Mouse (Mus musculus): ENCODE results near the gene AC124502.3. TPM values are rescaled to one million over a fixed set of nuclear protein-coding genes. Genes with fewer than 3 reads are reported as not detected.

AC124502.3 gene
- polyA plus RNA-seq, 1 experiment from 2014 or later = 1.1 TPM

GRCm38 (mm10) chr19:5089324-5089723, 50.6 kb downstream of the AC124502.3 start:
- peak overlapping the region; percentile 69; the same call in 1 of the 2 replicates for H3K9ac ChIP-seq (ENCODE audit: low read length)
- DNase-seq (ENCODE audit: low spot score) (no peak), ATAC-seq (replicated peaks; ENCODE audit: low FRiP score, low TSS enrichment, low read depth) (no peak)
- H3K27ac ChIP-seq (ENCODE audit: low read depth) = no peak overlapping the region
- H3K27me3 ChIP-seq (replicated peaks; ENCODE audit: control insufficient read depth, insufficient read depth, low read length) = peaks cover 22% of the 10 kb centered on the region
- H3K4me2 ChIP-seq (ENCODE audit: low read length) = peak overlapping the region; percentile 93
- peak overlapping the region; percentile 87 for H3K4me3 ChIP-seq (ENCODE audit: low read depth, low read length)
- peaks cover 10% of the 10 kb centered on the region for H3K4me1 ChIP-seq (replicated peaks; ENCODE audit: control insufficient read depth, insufficient read depth, low read length)
- H3K36me3 ChIP-seq (ENCODE audit: control insufficient read depth, insufficient read depth, low read length) = peaks cover 34% of the 10 kb centered on the region
- WGBS = 85% methylated on average over 4 of the region's 4 CpGs
- no peaks in the 10 kb centered on the region for H3K9me3 ChIP-seq (ENCODE audit: control insufficient read depth, low read length)

DNA sequence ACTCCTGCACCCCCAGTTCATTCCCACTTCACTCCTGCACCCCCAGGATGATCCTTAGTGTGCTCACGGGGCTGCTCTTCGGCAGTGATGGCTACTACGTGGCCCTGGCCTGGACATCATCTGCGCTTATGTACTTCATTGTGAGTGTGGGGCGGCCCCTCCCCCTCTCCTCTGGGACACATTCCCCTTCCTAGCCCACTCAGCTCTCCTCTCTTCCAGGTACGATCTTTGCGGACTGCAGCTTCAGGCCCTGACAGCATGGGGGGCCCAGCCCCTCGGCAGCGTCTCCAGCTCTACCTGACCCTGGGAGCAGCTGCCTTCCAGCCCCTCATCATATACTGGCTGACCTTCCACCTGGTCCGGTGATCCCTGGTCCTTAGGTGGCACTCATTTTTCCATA, 53.4 kb downstream of the AC124502.3 start:
- DNase-seq (ENCODE audit: low spot score) (no peak), ATAC-seq (replicated peaks; ENCODE audit: low FRiP score, low TSS enrichment, low read depth) (no peak)
- Histone ChIP-seq H3K9me3 (ENCODE audit: control insufficient read depth, low read length) (no peaks in the 10 kb centered on the region), H3K27me3 (replicated peaks; ENCODE audit: control insufficient read depth, insufficient read depth, low read length) (no peaks in the 10 kb centered on the region), H3K4me3 (ENCODE audit: low read depth, low read length) (no peak overlapping the region), H3K9ac (ENCODE audit: low read length) (no peak overlapping the region), H3K4me1 (replicated peaks; ENCODE audit: control insufficient read depth, insufficient read depth, low read length) (peaks cover 16% of the 10 kb centered on the region), H3K36me3 (ENCODE audit: control insufficient read depth, insufficient read depth, low read length) (peaks cover 34% of the 10 kb centered on the region), H3K4me2 (ENCODE audit: low read length) (no peak overlapping the region), H3K27ac (ENCODE audit: low read depth) (no peak overlapping the region)
- WGBS = 86% methylated on average over 10 of the region's 10 CpGs

GRCm38 (mm10) chr19:5093481-5094242, 55.0 kb downstream of the AC124502.3 start:
- 70% methylated on average over 12 of the region's 12 CpGs for WGBS
- H3K9ac ChIP-seq (ENCODE audit: low read length) = no peak overlapping the region

GRCm38 (mm10) chr19:5094243-5094632, 55.5 kb downstream of the AC124502.3 start:
- WGBS = 0% methylated on average over 21 of the region's 21 CpGs
- H3K27me3 ChIP-seq (replicated peaks; ENCODE audit: control insufficient read depth, insufficient read depth, low read length) = no peaks in the 10 kb centered on the region
- DNase-seq (ENCODE audit: low spot score) (peak; percentile 99), ATAC-seq (replicated peaks; ENCODE audit: low FRiP score, low TSS enrichment, low read depth) (peak; percentile 59)
- no peak overlapping the region for H3K4me3 ChIP-seq (ENCODE audit: low read depth, low read length)
- peaks cover 35% of the 10 kb centered on the region for H3K36me3 ChIP-seq (ENCODE audit: control insufficient read depth, insufficient read depth, low read length)
- H3K27ac ChIP-seq (ENCODE audit: low read depth) = no peak overlapping the region
- H3K4me2 ChIP-seq (ENCODE audit: low read length) = no peak overlapping the region
- H3K9me3 ChIP-seq (ENCODE audit: control insufficient read depth, low read length) = no peaks in the 10 kb centered on the region
- H3K4me1 ChIP-seq (replicated peaks; ENCODE audit: control insufficient read depth, insufficient read depth, low read length) = peaks cover 19% of the 10 kb centered on the region
- H3K9ac ChIP-seq (ENCODE audit: low read length) = no peak overlapping the region

More at GRCm38 (mm10) chr19:5093481-5094242, 55.0 kb downstream of the AC124502.3 start:
- ATAC-seq (replicated peaks; ENCODE audit: low FRiP score, low TSS enrichment, low read depth) (no peak; the same call in 1 of the 2 replicates), DNase-seq (ENCODE audit: low spot score) (no peak)
- peaks cover 21% of the 10 kb centered on the region for H3K4me1 ChIP-seq (replicated peaks; ENCODE audit: control insufficient read depth, insufficient read depth, low read length)
- no peaks in the 10 kb centered on the region for H3K9me3 ChIP-seq (ENCODE audit: control insufficient read depth, low read length)
- H3K4me3 ChIP-seq (ENCODE audit: low read depth, low read length) = no peak overlapping the region
- H3K27me3 ChIP-seq (replicated peaks; ENCODE audit: control insufficient read depth, insufficient read depth, low read length) = no peaks in the 10 kb centered on the region
- H3K27ac ChIP-seq (ENCODE audit: low read depth) = no peak overlapping the region
- peaks cover 34% of the 10 kb centered on the region for H3K36me3 ChIP-seq (ENCODE audit: control insufficient read depth, insufficient read depth, low read length)
- no peak overlapping the region for H3K4me2 ChIP-seq (ENCODE audit: low read length)

- 44% methylated on average over 11 of the region's 11 CpGs for WGBS
- Histone ChIP-seq H3K4me2 (ENCODE audit: low read length) (no peak overlapping the region), H3K9ac (ENCODE audit: low read length) (no peak overlapping the region), H3K27ac (ENCODE audit: low read depth) (no peak overlapping the region), H3K36me3 (ENCODE audit: control insufficient read depth, insufficient read depth, low read length) (peaks cover 36% of the 10 kb centered on the region), H3K4me3 (ENCODE audit: low read depth, low read length) (no peak overlapping the region), H3K27me3 (replicated peaks; ENCODE audit: control insufficient read depth, insufficient read depth, low read length) (no peaks in the 10 kb centered on the region), H3K4me1 (replicated peaks; ENCODE audit: control insufficient read depth, insufficient read depth, low read length) (peaks cover 17% of the 10 kb centered on the region), H3K9me3 (ENCODE audit: control insufficient read depth, low read length) (no peaks in the 10 kb centered on the region)
- ATAC-seq (replicated peaks; ENCODE audit: low FRiP score, low TSS enrichment, low read depth) = no peak; the same call in 1 of the 2 replicates
- no peak for DNase-seq (ENCODE audit: low spot score)
These were observed 56.2 kb downstream of the AC124502.3 start for GRCm38 (mm10) chr19:5094746-5095417.

GRCm38 (mm10) chr19:5095887-5096474, 57.3 kb downstream of the AC124502.3 start:
- Histone ChIP-seq H3K4me3 (ENCODE audit: low read depth, low read length) (no peak overlapping the region), H3K4me1 (replicated peaks; ENCODE audit: control insufficient read depth, insufficient read depth, low read length) (peaks cover 17% of the 10 kb centered on the region), H3K9ac (ENCODE audit: low read length) (no peak overlapping the region), H3K27ac (ENCODE audit: low read depth) (no peak overlapping the region), H3K36me3 (ENCODE audit: control insufficient read depth, insufficient read depth, low read length) (peaks cover 41% of the 10 kb centered on the region), H3K4me2 (ENCODE audit: low read length) (no peak overlapping the region), H3K27me3 (replicated peaks; ENCODE audit: control insufficient read depth, insufficient read depth, low read length) (no peaks in the 10 kb centered on the region), H3K9me3 (ENCODE audit: control insufficient read depth, low read length) (no peaks in the 10 kb centered on the region)
- ATAC-seq (replicated peaks; ENCODE audit: low FRiP score, low TSS enrichment, low read depth) (no peak), DNase-seq (ENCODE audit: low spot score) (no peak)
- WGBS = 11% methylated on average over 9 of the region's 9 CpGs

- peaks cover 41% of the 10 kb centered on the region for H3K36me3 ChIP-seq (ENCODE audit: control insufficient read depth, insufficient read depth, low read length)
- peaks cover 17% of the 10 kb centered on the region for H3K4me1 ChIP-seq (replicated peaks; ENCODE audit: control insufficient read depth, insufficient read depth, low read length)
- H3K4me3 ChIP-seq (ENCODE audit: low read depth, low read length) = peak overlapping the region; percentile 53
- no peak for DNase-seq (ENCODE audit: low spot score)
- peak overlapping the region; percentile 100 for H3K4me2 ChIP-seq (ENCODE audit: low read length)
- peak; percentile 24 for ATAC-seq (replicated peaks; ENCODE audit: low FRiP score, low TSS enrichment, low read depth)
- no peaks in the 10 kb centered on the region for H3K9me3 ChIP-seq (ENCODE audit: control insufficient read depth, low read length)
- peak overlapping the region; percentile 16; the same call in 1 of the 2 replicates for H3K27ac ChIP-seq (ENCODE audit: low read depth)
- 5% methylated on average over 31 of the region's 31 CpGs for WGBS
- H3K27me3 ChIP-seq (replicated peaks; ENCODE audit: control insufficient read depth, insufficient read depth, low read length) = no peaks in the 10 kb centered on the region
- peak overlapping the region; percentile 68 for H3K9ac ChIP-seq (ENCODE audit: low read length)
These were observed 59.1 kb downstream of the AC124502.3 start for GRCm38 (mm10) chr19:5097521-5098362.

All from intestine, embryonic 14.5 days (tissue).